Mouse (Mus musculus): ENCODE results near the gene Col4a3bp. TPM values are rescaled to one million over a fixed set of nuclear protein-coding genes. Genes with fewer than 3 reads are reported as not detected.

The Col4a3bp gene
- polyA plus RNA-seq (2017; shearing (Covaris generic)): 32.5 TPM

DNA sequence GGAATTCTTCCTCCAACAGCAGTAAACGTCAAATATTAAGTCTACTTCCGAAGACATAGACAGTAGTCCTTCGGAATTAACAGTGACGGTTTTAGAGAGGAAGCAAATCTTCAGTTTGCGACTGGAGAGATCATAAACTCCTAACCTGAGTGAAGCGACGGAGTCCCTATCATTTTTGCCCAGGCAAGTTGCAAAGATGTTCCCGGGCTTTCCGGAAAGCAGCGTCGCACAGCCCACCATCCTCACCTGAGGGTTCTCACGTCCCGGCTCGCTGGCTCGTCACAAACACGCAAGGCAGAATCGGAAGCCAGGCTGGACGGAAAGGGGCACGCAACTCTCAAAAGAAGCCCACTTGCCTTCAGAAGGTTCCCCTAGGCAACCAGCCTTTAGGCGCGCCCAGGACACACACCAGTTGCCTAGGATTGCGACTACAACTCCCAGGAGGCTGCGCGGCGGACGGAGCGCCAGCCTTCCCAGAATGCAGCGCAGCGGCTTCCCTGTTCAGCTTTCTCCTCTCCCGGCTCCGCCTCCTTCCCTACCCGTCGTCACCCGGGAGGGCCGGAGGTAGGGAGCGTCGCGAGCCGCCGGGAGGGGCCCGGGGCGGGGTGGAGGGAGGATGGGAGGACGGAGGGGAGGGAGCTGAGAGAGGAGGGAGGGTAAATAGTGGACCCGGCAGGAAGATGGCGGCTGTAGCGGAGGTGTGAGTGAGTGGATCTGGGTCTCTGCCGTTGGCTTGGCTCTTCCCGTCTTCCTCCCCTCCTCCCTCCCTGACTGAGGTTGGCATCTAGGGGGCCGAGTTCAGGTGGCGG lies at the start of gene Col4a3bp, which contains the start of gene Polk:
Col4a3bp (plus strand) TSS at position 538 of the 809 bp plus-strand sequence.
Polk (minus strand) TSS at position 499 of the 809 bp plus-strand sequence.

DNA sequence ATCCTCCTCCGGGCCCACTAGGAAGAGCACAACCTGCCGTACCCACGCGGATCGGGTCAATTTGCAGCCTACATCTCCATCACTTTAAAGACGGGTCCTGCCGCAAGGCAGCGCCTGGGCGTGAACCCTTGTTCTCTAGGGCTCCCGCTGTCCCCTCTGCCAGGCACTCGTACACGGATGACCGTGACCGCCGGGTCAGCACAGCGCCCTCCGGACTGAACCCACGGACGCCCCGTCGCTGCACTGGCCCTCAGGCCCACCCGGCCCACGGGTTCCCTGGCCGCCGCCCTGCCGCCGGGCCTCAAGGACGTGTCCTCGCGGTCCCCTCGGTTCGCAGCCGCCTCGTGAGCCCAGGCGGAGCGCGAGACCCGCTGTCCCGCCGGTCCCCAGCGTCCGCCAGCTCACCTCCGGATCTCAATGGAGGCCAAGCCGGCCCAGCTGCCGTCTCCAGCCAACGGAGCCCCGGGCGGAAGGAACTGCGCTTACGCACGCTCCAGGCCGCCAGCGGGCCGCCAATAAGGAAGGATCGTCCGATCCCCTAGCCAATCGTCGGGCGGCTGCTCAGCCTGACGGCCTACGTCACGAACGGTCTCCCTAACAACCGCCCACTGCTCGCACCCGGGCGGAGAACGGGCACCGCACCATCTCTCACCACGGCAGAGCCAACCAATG lies 128.1 kb downstream of the Col4a3bp start, which contains the start of gene Hmgcr:
Hmgcr (minus strand) TSS at position 531 of the 672 bp plus-strand sequence.

Other genes with a start within 250 kb of the Col4a3bp start
- 25.1 TPM for gene Poc5, start 154.3 kb upstream of the Col4a3bp start, polyA plus RNA-seq (2017; shearing (Covaris generic))
- not detected for gene Ankdd1b, start 71.4 kb upstream of the Col4a3bp start, polyA plus RNA-seq (2017; shearing (Covaris generic))
- not detected for gene Gm17622, start 51.9 kb upstream of the Col4a3bp start, polyA plus RNA-seq (2017; shearing (Covaris generic))
- 16.7 TPM for gene Polk, start within 50 bp of the Col4a3bp start, polyA plus RNA-seq (2017; shearing (Covaris generic))
- gene Hmgcr, start 128.3 kb downstream of the Col4a3bp start, polyA plus RNA-seq (2017; shearing (Covaris generic)): 61.7 TPM
- gene Ankrd31, start 205.7 kb downstream of the Col4a3bp start, polyA plus RNA-seq (2017; shearing (Covaris generic)): not detected

Data from CD4-positive, CD25-positive, alpha-beta regulatory T cell (primary cell).